Mouse (Mus musculus): ENCODE data around the gene Jmjd4.

Jmjd4 gene

DNA sequence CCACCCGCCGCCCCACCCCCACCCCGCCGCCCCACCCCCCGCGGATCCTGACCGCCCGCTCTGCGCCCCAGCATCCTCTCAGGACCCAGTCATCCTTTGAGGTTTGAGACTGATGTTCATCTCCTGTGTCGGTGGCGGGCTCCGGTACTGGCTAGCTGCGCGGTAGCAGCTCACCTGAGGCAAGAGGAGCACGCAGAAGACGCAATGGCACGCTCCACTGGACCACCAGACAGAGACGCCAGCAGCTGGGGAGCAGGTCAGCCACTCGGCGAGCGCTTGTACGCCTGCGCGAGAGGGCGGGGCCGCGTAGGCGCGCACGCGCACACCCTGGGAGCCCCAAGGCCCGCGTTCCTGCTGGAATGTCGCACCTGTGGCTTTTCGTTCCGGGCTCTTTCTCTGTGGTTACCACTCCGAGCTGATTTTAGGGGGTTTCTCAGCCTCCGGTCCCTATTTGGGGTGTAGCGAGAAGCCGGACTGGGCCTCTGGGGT is at the start of gene Jmjd4:
TSS of gene Jmjd4 (plus strand) at position 305 of the 489 bp plus-strand sequence.
- DNase-seq (ENCODE audit: low read depth, low spot score): peak; percentile 97

- no peak for DNase-seq (ENCODE audit: low read depth, low spot score)
These were observed 49.0 kb upstream of the Jmjd4 start for GRCm38 (mm10) chr11:59400876-59401275.

- no peak for DNase-seq (ENCODE audit: low read depth, low spot score)
These were observed 44.1 kb upstream of the Jmjd4 start for GRCm38 (mm10) chr11:59405761-59406160.

DNA sequence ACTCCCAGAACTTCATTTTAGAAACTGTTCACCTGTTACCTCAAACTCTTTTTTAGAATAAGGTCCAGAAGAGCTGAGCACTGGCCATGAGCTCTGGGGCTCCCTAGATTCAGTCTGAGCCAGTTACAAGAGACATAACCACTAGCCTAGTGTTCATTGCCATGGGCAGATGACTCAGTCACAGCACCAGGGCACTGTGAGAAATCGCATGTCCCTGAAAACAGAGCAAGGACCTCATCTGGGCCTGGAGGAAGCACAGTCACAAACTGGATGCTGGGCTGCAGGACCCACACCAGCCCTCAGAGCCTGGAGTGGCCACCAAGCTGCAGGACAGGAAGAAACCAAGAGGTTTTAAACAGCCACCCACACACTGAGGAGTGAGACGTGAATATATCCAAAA is 39.0 kb upstream of the Jmjd4 start:
- DNase-seq (ENCODE audit: low read depth, low spot score): no peak

GRCm38 (mm10) chr11:59412058-59412457 is 37.8 kb upstream of the Jmjd4 start:
- DNase-seq (ENCODE audit: low read depth, low spot score): no peak

DNA sequence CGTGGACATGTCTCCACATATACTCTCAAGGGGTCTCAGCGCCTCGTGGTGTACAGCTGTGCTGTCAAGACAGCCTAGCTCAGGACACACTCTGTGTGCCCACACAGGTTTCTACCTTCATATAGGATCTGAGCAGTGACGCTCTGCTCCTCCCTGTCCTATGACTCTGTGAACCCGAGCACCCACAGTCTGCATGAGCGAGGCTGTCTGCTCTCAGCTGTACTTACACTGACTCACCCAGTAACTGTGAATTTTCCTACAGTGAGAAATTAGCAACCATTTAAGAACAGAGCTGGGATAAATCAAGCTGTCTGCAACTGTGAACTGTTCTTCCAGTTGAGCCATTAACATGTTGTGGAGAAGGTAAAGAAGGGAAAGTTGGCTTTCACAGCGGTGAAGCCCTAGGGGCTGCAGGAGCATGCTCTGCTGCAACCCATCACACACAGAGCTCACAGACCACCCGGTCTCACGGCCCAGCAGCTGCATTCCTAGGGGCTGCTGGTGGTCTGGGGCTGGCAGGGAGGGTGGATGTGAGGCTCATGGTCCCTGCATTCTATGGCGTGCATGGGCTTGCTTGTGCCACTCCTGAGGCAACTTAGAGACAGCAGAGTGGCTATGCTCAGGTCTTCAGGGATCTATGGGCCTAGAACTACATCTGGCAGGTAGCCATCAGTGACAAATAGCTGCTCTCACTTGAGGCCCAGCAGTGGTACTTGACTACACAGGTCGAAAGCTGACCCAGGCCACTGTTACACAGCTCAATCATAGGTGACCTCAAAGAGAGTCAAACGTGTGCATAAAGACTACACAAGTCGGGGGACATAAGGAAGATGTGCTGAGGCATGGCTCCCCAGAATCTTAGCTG is 36.6 kb upstream of the Jmjd4 start:
- DNase-seq (ENCODE audit: low read depth, low spot score): no peak

DNA sequence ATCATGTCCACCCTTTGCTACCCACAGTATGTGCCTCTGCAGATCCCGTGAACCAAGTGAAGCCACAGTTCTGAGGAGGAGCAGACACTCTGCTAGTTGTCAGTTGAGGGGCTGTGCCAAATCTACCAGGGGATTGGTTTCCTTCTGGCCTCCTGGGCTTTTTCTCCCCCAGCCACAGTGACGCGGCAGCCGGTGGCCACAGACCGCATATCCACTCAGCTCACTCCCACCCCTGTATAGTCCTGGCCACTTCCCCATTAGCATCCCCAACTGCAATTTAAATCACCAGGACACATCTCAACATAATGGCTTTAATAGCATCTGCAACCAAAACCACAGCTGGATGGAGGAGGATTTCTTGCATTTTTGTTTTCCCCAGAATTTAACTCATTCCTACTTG is 31.1 kb upstream of the Jmjd4 start:
- DNase-seq (ENCODE audit: low read depth, low spot score): no peak

- no peak for DNase-seq (ENCODE audit: low read depth, low spot score)
These were observed 28.4 kb upstream of the Jmjd4 start for GRCm38 (mm10) chr11:59421436-59421835.

DNA sequence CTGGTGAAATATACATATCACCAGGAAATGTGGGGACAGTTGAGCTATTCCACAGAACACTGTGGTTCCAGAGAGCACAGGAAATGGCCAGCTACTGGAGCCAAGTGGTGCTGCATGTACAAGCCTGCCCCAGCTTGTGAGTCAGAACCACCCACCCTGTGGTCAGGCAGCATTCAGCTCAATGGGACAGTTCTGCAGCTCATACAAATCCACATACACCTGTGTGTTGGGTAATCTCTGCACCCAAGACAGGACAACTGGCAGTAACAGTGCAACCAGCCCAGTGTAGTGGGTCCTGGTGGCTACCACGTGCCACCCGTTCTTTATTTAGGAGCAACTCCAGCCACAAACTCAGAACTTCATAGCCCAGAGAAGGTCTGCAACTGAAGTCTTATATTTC is 27.9 kb upstream of the Jmjd4 start:
- DNase-seq (ENCODE audit: low read depth, low spot score): no peak

DNA sequence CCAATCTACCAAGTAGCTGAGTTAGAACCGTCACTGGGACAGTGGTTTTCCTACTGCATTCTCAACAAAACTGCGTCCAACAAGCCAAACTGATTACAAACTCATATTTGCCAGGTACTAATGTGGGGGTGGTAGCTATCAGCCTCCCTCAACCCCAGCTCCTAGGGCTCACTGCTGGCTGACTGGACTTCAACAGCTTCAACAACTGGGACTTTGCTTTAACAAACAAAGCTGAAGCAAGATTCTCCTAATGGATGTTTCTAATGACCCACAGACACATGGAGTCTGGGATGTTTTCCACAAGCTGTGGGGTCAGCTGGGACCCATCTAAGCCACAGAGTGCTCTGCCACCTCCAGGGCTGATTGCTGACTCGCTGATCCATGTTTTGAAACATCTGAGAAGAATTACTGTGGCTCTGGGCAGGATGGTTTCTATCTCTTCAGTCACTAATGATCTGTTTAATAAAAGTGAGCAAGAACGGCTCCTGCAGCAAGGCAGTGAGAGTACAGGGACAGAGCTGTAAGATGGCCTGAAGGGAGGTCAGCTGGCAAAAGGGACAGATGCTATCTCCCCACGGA is 26.7 kb upstream of the Jmjd4 start:
- no peak for DNase-seq (ENCODE audit: low read depth, low spot score)

- DNase-seq (ENCODE audit: low read depth, low spot score): peak; percentile 41
These were observed 24.2 kb upstream of the Jmjd4 start for GRCm38 (mm10) chr11:59425671-59426101.

GRCm38 (mm10) chr11:59428057-59428660 is 21.7 kb upstream of the Jmjd4 start:
- DNase-seq (ENCODE audit: low read depth, low spot score): no peak

GRCm38 (mm10) chr11:59429959-59430358 is 19.9 kb upstream of the Jmjd4 start:
- no peak for DNase-seq (ENCODE audit: low read depth, low spot score)

DNA sequence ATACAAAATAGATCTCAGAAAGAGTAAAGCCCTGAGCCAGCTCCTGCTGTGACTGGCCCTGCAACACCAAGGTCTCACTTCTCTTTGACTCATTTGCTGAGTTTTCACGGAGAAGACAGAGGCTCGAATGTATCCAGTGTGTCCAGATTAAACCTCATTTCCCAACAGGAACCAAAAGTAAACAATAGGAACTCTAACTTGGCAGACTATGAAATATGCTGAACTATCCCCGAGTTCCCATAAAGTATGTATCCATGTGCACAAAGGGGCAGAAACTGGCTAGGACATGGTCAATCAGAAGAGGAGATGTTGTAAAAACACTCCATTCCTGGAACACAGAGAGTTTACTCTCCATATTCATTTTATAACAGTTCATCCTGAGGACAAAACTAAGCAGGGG is 17.6 kb upstream of the Jmjd4 start:
- no peak for DNase-seq (ENCODE audit: low read depth, low spot score)

DNA sequence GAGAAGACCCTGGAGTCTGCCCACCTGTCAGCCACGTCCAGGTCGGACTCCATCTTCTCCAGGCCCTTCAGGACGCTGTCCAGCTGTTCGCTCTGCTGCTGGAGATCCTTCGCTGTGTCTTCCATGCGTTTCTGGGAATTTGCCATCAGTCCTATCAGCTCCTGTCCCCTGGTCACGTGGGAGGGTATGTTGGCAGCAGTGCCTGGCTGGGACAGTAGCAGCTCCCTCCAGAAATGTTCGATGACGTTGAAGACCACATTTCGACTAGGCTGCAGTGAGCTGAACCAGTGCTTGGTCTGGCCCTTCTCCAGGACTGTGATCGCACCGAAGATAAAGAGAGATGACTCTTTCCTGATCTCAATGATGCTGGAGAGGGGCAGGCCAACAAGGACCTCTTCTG is 11.9 kb upstream of the Jmjd4 start:
- no peak for DNase-seq (ENCODE audit: low read depth, low spot score)

GRCm38 (mm10) chr11:59443102-59443501 is 6.7 kb upstream of the Jmjd4 start:
- peak; percentile 43 for DNase-seq (ENCODE audit: low read depth, low spot score)

DNA sequence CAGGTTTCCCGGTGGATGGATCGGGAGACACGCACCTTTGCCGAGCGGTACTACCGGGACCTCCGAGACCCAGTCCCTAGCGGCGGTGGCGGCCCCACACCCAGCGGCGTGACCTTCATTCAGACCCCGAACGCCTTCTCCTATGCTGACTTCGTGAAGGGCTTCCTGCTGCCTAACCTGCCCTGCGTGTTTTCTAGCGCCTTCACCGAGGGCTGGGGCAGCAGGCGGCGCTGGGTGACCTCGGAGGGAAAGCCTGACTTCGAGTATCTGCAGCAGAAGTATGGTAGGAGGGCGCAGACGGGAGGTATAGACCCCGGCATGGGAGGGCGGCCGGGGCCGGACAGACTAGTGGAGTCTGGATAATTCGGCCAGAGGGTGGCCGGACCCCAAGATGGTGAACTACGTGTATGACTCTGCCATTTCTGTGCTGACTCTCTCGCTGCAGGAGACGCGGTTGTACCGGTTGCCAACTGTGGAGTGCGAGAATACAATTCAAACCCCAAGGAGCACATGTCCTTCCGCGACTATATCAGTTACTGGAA is 456 bp downstream of the Jmjd4 start:
- peak; percentile 29 for DNase-seq (ENCODE audit: low read depth, low spot score)

- DNase-seq (ENCODE audit: low read depth, low spot score): no peak
These were observed 1.2 kb downstream of the Jmjd4 start, which contains the start of gene Snap47 for GRCm38 (mm10) chr11:59451086-59451485. Snap47 (minus strand) TSS chr11:59451186.

GRCm38 (mm10) chr11:59456346-59456745 is 6.5 kb downstream of the Jmjd4 start:
- DNase-seq (ENCODE audit: low read depth, low spot score): no peak

- no peak for DNase-seq (ENCODE audit: low read depth, low spot score)
These were observed 7.0 kb downstream of the Jmjd4 start for GRCm38 (mm10) chr11:59456891-59457290.

GRCm38 (mm10) chr11:59458973-59459372 is 9.1 kb downstream of the Jmjd4 start:
- peak; percentile 86 for DNase-seq (ENCODE audit: low read depth, low spot score)

DNA sequence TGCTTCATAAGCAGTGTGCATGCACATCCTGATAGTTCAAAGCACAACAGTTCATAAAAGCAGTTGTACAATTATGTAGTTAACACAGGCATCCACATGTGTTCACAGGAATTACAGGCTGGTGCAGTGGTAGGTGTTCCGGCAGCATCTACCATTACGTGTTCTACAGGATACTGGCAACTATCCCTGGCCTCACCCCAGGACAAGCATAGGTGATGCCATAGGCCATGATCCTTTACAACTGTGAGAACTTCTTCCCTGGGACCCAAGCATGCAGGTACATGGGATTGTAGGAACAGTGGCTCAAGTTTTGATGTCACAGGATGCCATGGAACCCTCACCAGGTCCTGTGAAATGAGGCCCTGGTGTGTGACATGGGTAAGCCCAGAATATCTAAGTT is 10.6 kb downstream of the Jmjd4 start:
- no peak for DNase-seq (ENCODE audit: low read depth, low spot score)

Measured in ES-CJ7 (cell line).